Comparison of ENCODE assay signal across 18 mouse cellular contexts in the genomic region with DNA sequence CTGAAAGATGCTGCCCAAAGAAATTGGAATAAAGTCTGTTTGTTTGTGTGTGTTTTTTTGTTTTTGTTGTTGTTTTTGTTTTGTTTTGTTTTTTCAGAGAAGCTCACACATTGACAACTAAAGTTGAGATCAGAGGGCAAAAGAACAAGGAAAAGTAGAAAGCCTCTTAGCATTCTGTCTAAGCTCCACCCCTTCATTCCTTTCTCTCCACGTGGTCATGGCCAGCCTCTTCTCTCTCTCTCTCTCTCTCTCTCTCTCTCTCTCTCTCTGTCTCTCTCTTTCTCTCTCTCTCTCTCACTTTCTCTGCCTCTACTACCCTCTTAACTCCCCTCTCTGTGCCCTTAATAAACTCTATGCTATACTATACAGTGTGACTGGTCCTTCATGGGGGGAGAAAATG.
"Had no signal": no experiment of that assay in that cellular context is flagged by ENCODE, and none has a peak within 500 bp of the region (broad histone marks: within the 10 kb centered on the region; RNA-seq: fewer than 3 reads in every experiment).

No protein-coding gene starts in this region.

- DNase-seq: kidney, adult 8-10 months; kidney, postnatal 10 days; kidney, postnatal 36 days; left cerebral cortex, postnatal 4 days; liver, postnatal 0 days; lung, postnatal 36 days; thymus, adult 18-20 months; thymus, postnatal 36 days had no signal

- H3K27ac ChIP-seq: kidney, embryonic 15.5 days; limb, embryonic 12.5 days; limb, embryonic 15.5 days; liver, embryonic 14.5 days; midbrain, embryonic 10.5 days; midbrain, embryonic 15.5 days had no signal

- ATAC-seq: liver, postnatal 0 days; lung, postnatal 0 days; midbrain, embryonic 15.5 days had no signal

- H3K36me3 ChIP-seq: kidney, embryonic 15.5 days; limb, embryonic 12.5 days; limb, embryonic 15.5 days; midbrain, embryonic 10.5 days; midbrain, embryonic 15.5 days had no signal

- H3K4me1 ChIP-seq: kidney, embryonic 15.5 days; megakaryocyte, embryonic 14.5 days; midbrain, embryonic 15.5 days had no signal

- H3K4me3 ChIP-seq: kidney, embryonic 15.5 days; limb, embryonic 12.5 days; limb, embryonic 15.5 days; megakaryocyte, embryonic 14.5 days; midbrain, embryonic 10.5 days; midbrain, embryonic 15.5 days had no signal

- H3K9ac ChIP-seq: kidney, embryonic 15.5 days; limb, embryonic 12.5 days; limb, embryonic 15.5 days; liver, embryonic 14.5 days; liver, postnatal 0 days; lung, embryonic 14.5 days; midbrain, embryonic 15.5 days had no signal

- H3K27me3 ChIP-seq: kidney, embryonic 15.5 days; limb, embryonic 15.5 days; megakaryocyte, embryonic 14.5 days; midbrain, embryonic 15.5 days had no signal

- H3K4me2 ChIP-seq: kidney, embryonic 15.5 days; limb, embryonic 12.5 days; limb, embryonic 15.5 days; liver, embryonic 11.5 days; lung, embryonic 14.5 days; midbrain, embryonic 15.5 days had no signal

- H3K9me3 ChIP-seq: kidney, embryonic 15.5 days; limb, embryonic 12.5 days; limb, embryonic 15.5 days; midbrain, embryonic 10.5 days; midbrain, embryonic 15.5 days had no signal
